Mouse (Mus musculus) bone marrow macrophage, adult 2 months (primary cell): Measurements from ENCODE around the gene Stard8.

Experiments
- CTCF ChIP-seq: IDR thresholded peaks from 2 replicates; pipeline ENCODE4 v1.5.1; 2012; ENCODE audit warnings: low read depth, mild to moderate bottlenecking, low read length, moderate library complexity
- POLR2A ChIP-seq: IDR thresholded peaks from 2 replicates; pipeline ENCODE4 v1.6.1; 2012; ENCODE audit warnings: mild to moderate bottlenecking, low read depth, low read length, borderline replicate concordance

DNA sequence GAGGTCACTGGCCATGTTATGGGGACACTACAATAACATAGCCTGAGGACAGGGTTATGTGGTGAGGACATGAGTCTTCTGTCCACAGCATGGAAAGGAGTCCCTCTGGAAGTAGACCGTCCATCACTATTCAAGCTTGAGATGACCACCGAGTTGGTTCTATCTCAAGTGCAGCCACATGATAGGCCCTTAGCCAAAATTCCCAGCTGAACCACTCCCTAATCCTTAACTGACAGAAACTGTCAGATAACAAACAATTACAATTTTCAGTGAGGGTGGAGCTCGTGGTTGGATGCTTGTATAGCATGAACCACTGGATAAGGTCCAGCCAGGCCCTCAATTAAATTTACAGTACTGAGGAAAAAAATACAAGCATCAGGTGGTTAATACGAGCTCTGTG is 44.0 kb upstream of the Stard8 start:
- TF ChIP-seq POLR2A (no peak), CTCF (no peak)
